Mouse (Mus musculus): ENCODE results near the gene Tmco5.

DNA sequence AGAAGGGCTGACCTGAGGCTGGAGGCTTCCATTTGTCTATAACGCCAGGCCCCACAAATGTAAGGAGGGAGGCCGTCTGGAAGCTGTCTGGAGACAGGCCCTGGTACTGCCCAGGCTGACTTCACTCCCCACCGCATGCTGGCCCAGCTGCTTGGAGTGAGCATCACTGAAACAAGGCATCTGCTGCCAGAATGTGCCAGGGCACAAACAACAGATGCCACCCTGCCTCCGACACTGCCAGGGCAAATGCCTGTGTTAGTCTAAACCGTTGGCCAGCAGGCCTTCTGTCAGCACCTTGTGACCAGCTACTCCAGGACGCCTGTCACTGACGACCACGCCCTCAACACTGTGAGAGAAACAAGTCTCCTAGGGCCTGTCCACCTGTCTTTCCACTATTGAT is 29.8 kb downstream of the Tmco5 start:
- TF ChIP-seq POLR2A (IDR thresholded peaks at IDR 0.05; ENCODE audit: borderline replicate concordance, extremely low read depth, insufficient read depth, insufficient read length, poor library complexity, severe bottlenecking) (no peak), CTCF (IDR thresholded peaks at IDR 0.05; ENCODE audit: borderline replicate concordance, extremely low read depth, insufficient read depth, insufficient read length) (no peak)

All from brain, embryonic 14.5 days (tissue).